Mouse (Mus musculus) thymus, adult 2 months (tissue): ENCODE results near the gene Hscb. TPM values are rescaled to one million over a fixed set of nuclear protein-coding genes. Genes with fewer than 3 reads are reported as not detected.
A peak's percentile ranks its signal among the peaks of the same experiment; 100 is the strongest.

Experiments
- DNase-seq: peaks from one replicate; pipeline ENCODE4 v3.0.0; 2021
- H3K27ac ChIP-seq: fragments of 200-500 bp; 2 replicates; pipeline ENCODE4 v1.5.1; 2012; ENCODE audit warnings: low read length, control low read depth; ENCODE audit not compliant: control insufficient read depth, insufficient read depth
- H3K27me3 ChIP-seq: fragments of 200-500 bp; 2 replicates; pipeline ENCODE4 v1.6.1; 2012; ENCODE audit warnings: mild to moderate bottlenecking, low read length, moderate library complexity, mixed read lengths; ENCODE audit not compliant: control insufficient read depth, insufficient read depth
- H3K36me3 ChIP-seq: fragments of 200-500 bp; 2 replicates; pipeline ENCODE4 v1.6.1; 2012; ENCODE audit warnings: mild to moderate bottlenecking, low read length, moderate library complexity; ENCODE audit not compliant: control insufficient read depth, insufficient read depth
- H3K4me1 ChIP-seq: fragments of 200-500 bp; replicated peaks from 2 replicates; pipeline ENCODE4 v1.6.1; 2012; ENCODE audit warnings: low read length; ENCODE audit not compliant: control insufficient read depth, insufficient read depth
- H3K4me3 ChIP-seq: fragments of 200-500 bp; 2 replicates; pipeline ENCODE4 v1.5.1; 2012; ENCODE audit warnings: mild to moderate bottlenecking, low read length, control low read depth, moderate library complexity; ENCODE audit not compliant: control insufficient read depth, insufficient read depth
- CTCF ChIP-seq: fragments of 200-500 bp; IDR thresholded peaks from 2 replicates; pipeline ENCODE4 v1.5.1; 2012; ENCODE audit warnings: mild to moderate bottlenecking, control low read depth, low read length, moderate library complexity, borderline replicate concordance; ENCODE audit not compliant: control insufficient read depth, poor library complexity, insufficient read depth; ENCODE audit errors: extremely low read depth
- POLR2A ChIP-seq: fragments of 200-500 bp; IDR thresholded peaks from 2 replicates; pipeline ENCODE4 v1.6.1; 2012; ENCODE audit warnings: mild to moderate bottlenecking, low read length, control low read depth, moderate library complexity; ENCODE audit not compliant: control insufficient read depth, poor library complexity, insufficient read depth; ENCODE audit errors: extremely low read depth
- WGBS: fragments of 180-500 bp; shearing (Covaris S2); methylation state at CpG from one replicate; pipeline ENCODE4 v1.1.7; 2018; 5-methylcytosine and 5-hydroxymethylcytosine counted together
- polyA plus RNA-seq: library from polyadenylated mRNA; depleted of rRNA; stranded (reverse); fragments of >200 nt; gene quantifications from 2 replicates; pipeline ENCODE4 v1.2.3, GENCODE M21; 2012; rRNA removed

Gene Hscb
- polyA plus RNA-seq, 1 experiment, result 20.6 TPM

GRCm38 (mm10) chr5:110781529-110782238 lies 57.9 kb downstream of the Hscb start:
- DNase-seq, result no peak
- WGBS, result 86% methylated on average over 7 of the region's 7 CpGs
- Histone ChIP-seq H3K27me3 (no peaks in the 10 kb centered on the region), H3K4me1 (peaks cover 14% of the 10 kb centered on the region), H3K36me3 (peaks cover 4% of the 10 kb centered on the region; the same call in 1 of the 2 replicates), H3K4me3 (no peak overlapping the region), H3K27ac (no peak overlapping the region)
- TF ChIP-seq POLR2A, result no peak
- TF ChIP-seq CTCF, result no peak

- H3K4me3 ChIP-seq, result peak overlapping the region; percentile 52
- H3K27me3 ChIP-seq, result no peaks in the 10 kb centered on the region
- 73% methylated on average over 10 of the region's 10 CpGs for WGBS
- no peak for TF ChIP-seq POLR2A
- TF ChIP-seq CTCF, result no peak
- H3K4me1 ChIP-seq, result peaks cover 14% of the 10 kb centered on the region
- no peak overlapping the region for H3K27ac ChIP-seq
- DNase-seq, result no peak
- peaks cover 4% of the 10 kb centered on the region; the same call in 1 of the 2 replicates for H3K36me3 ChIP-seq
Observed at GRCm38 (mm10) chr5:110780761-110781528, 58.6 kb downstream of the Hscb start.

GRCm38 (mm10) chr5:110779998-110780760 lies 59.4 kb downstream of the Hscb start, which contains the start of gene Pus1:
Gene Pus1, minus strand, starts transcription at chr5:110780659.
- TF ChIP-seq POLR2A (no peak; the same call in 1 of the 2 replicates), CTCF (no peak)
- DNase-seq, result peak; percentile 88
- H3K4me3 ChIP-seq, result peak within 1 kb of the TSS; percentile 52
- peaks cover 14% of the 10 kb centered on the region for H3K4me1 ChIP-seq
- H3K27ac ChIP-seq, result no peak within 1 kb of the TSS
- WGBS, result under 1% methylated on average over 57 of the region's 57 CpGs
- H3K36me3 ChIP-seq, result no peaks in the 10 kb centered on the region
- H3K27me3 ChIP-seq, result no peaks in the 10 kb centered on the region

- Histone ChIP-seq H3K36me3 (no peaks in the 10 kb centered on the region), H3K4me3 (peak overlapping the region; percentile 52), H3K27ac (no peak overlapping the region), H3K4me1 (peaks cover 14% of the 10 kb centered on the region), H3K27me3 (no peaks in the 10 kb centered on the region)
- TF ChIP-seq CTCF (no peak), POLR2A (no peak)
- no peak for DNase-seq
- 23% methylated on average over 15 of the region's 15 CpGs for WGBS
Observed at GRCm38 (mm10) chr5:110779276-110779997, 60.1 kb downstream of the Hscb start.

Other genes with a start within 250 kb of the Hscb start
- 140 and 153 TPM in 2 replicates for gene Noc4l, start 186.4 kb downstream of the Hscb start, polyA plus RNA-seq
- 33.4 and 34.6 TPM in 2 replicates for gene Ddx51, start 186.3 kb downstream of the Hscb start, polyA plus RNA-seq
- 155 and 211 TPM in 2 replicates for gene Ep400, start 69.1 kb downstream of the Hscb start, polyA plus RNA-seq
- 27.4 and 28.5 TPM in 2 replicates for gene Pus1, start 59.1 kb downstream of the Hscb start, polyA plus RNA-seq
- gene Ulk1, start 29.7 kb downstream of the Hscb start, polyA plus RNA-seq, result 130 and 136 TPM in 2 replicates
- gene Chek2, start 202 bp upstream of the Hscb start, polyA plus RNA-seq, result 16.1 and 16.3 TPM in 2 replicates
- gene Ttc28, start 40.0 kb upstream of the Hscb start, polyA plus RNA-seq, result 4.8 and 5.8 TPM in 2 replicates